Mouse (Mus musculus) kidney, postnatal 14 days (tissue): ENCODE results near the gene Ptger2.
"Not testable (repeated sequence)": the region's sequence is repeated elsewhere in the genome, so short reads cannot be mapped to it uniquely, and the experiment has no call there.

Source experiments
- DNase-seq: peaks from one replicate; pipeline ENCODE4 v3.0.0; 2022; ENCODE audit warnings: mixed read lengths

The Ptger2 gene

GRCm38 (mm10) chr14:44987674-44988355 is at the start of gene Ptger2:
Ptger2 (plus strand) TSS chr14:44988195.
- not testable (repeated sequence) for DNase-seq

- DNase-seq, result no peak
Measured at GRCm38 (mm10) chr14:44960746-44961145, 27.2 kb upstream of the Ptger2 start.

- DNase-seq, result peak; percentile 54
Measured at GRCm38 (mm10) chr14:44977278-44977677, 10.7 kb upstream of the Ptger2 start.

- DNase-seq, result peak; percentile 32
Measured at GRCm38 (mm10) chr14:44979887-44980286, 8.1 kb upstream of the Ptger2 start.

- peak; percentile 73 for DNase-seq
Measured at GRCm38 (mm10) chr14:44981490-44981889, 6.5 kb upstream of the Ptger2 start.

GRCm38 (mm10) chr14:44984106-44984505 is 3.9 kb upstream of the Ptger2 start:
- DNase-seq, result no peak

- DNase-seq, result no peak
Measured at GRCm38 (mm10) chr14:44986248-44986647, 1.7 kb upstream of the Ptger2 start.

- DNase-seq, result peak; percentile 9
Measured at GRCm38 (mm10) chr14:44988456-44989016, 541 bp downstream of the Ptger2 start.

GRCm38 (mm10) chr14:44989017-44989721 is 1.2 kb downstream of the Ptger2 start:
- peak; percentile 2 for DNase-seq

GRCm38 (mm10) chr14:44989751-44990150 is 1.8 kb downstream of the Ptger2 start:
- no peak for DNase-seq

- DNase-seq, result no peak
Measured at GRCm38 (mm10) chr14:44994337-44994736, 6.3 kb downstream of the Ptger2 start.

- DNase-seq, result no peak
Measured at GRCm38 (mm10) chr14:45000086-45000769, 12.2 kb downstream of the Ptger2 start.

GRCm38 (mm10) chr14:45005698-45006283 is 17.8 kb downstream of the Ptger2 start:
- DNase-seq, result no peak

- no peak for DNase-seq
Measured at GRCm38 (mm10) chr14:45009242-45009641, 21.2 kb downstream of the Ptger2 start.

- no peak for DNase-seq
Measured at GRCm38 (mm10) chr14:45011260-45011659, 23.3 kb downstream of the Ptger2 start.

- DNase-seq, result no peak
Measured at GRCm38 (mm10) chr14:45011671-45012070, 23.7 kb downstream of the Ptger2 start.

- DNase-seq, result no peak
Measured at GRCm38 (mm10) chr14:45021551-45021950, 33.6 kb downstream of the Ptger2 start.

- DNase-seq, result no peak
Measured at GRCm38 (mm10) chr14:45034293-45034692, 46.3 kb downstream of the Ptger2 start.

GRCm38 (mm10) chr14:45036579-45036978 is 48.6 kb downstream of the Ptger2 start:
- no peak for DNase-seq

- DNase-seq, result no peak
Measured at GRCm38 (mm10) chr14:45038052-45038451, 50.1 kb downstream of the Ptger2 start.

GRCm38 (mm10) chr14:45040851-45041475 is 53.0 kb downstream of the Ptger2 start:
- no peak for DNase-seq

GRCm38 (mm10) chr14:45048128-45048527 is 60.1 kb downstream of the Ptger2 start:
- DNase-seq, result no peak
